Mouse (Mus musculus): ENCODE results near the gene Dazap1. TPM values are rescaled to one million over a fixed set of nuclear protein-coding genes. Genes with fewer than 3 reads are reported as not detected.
A peak's percentile ranks its signal among the peaks of the same experiment; 100 is the strongest.

Gene Dazap1
- polyA plus RNA-seq, 1 experiment: 103 TPM

GRCm38 (mm10) chr10:80227877-80228775, 33.2 kb upstream of the Dazap1 start:
- Histone ChIP-seq H3K27ac (ENCODE audit: insufficient read depth, low read depth, low read length) (peak overlapping the region; percentile 47), H3K4me3 (ENCODE audit: insufficient read depth, low read length) (peak overlapping the region; percentile 82), H3K4me1 (ENCODE audit: control insufficient read depth, insufficient read depth, low read length) (peaks cover 29% of the 10 kb centered on the region)
- TF ChIP-seq CTCF (IDR thresholded peaks at IDR 0.05; ENCODE audit: low read depth, low read length): no peak
- no peak for TF ChIP-seq POLR2A (IDR thresholded peaks at IDR 0.05; ENCODE audit: borderline replicate concordance, low read depth, low read length)

GRCm38 (mm10) chr10:80236145-80236825, 25.0 kb upstream of the Dazap1 start:
- TF ChIP-seq POLR2A (IDR thresholded peaks at IDR 0.05; ENCODE audit: borderline replicate concordance, low read depth, low read length) (no peak), CTCF (IDR thresholded peaks at IDR 0.05; ENCODE audit: low read depth, low read length) (no peak)
- Histone ChIP-seq H3K4me1 (ENCODE audit: control insufficient read depth, insufficient read depth, low read length) (peaks cover 3% of the 10 kb centered on the region), H3K27ac (ENCODE audit: insufficient read depth, low read depth, low read length) (no peak overlapping the region), H3K4me3 (ENCODE audit: insufficient read depth, low read length) (no peak overlapping the region)

GRCm38 (mm10) chr10:80237020-80237419, 24.3 kb upstream of the Dazap1 start:
- peaks cover 3% of the 10 kb centered on the region for H3K4me1 ChIP-seq (ENCODE audit: control insufficient read depth, insufficient read depth, low read length)
- no peak overlapping the region for H3K27ac ChIP-seq (ENCODE audit: insufficient read depth, low read depth, low read length)
- TF ChIP-seq CTCF (IDR thresholded peaks at IDR 0.05; ENCODE audit: low read depth, low read length): no peak
- TF ChIP-seq POLR2A (IDR thresholded peaks at IDR 0.05; ENCODE audit: borderline replicate concordance, low read depth, low read length): no peak
- no peak overlapping the region for H3K4me3 ChIP-seq (ENCODE audit: insufficient read depth, low read length)

- H3K4me3 ChIP-seq (ENCODE audit: insufficient read depth, low read length): no peak overlapping the region
- TF ChIP-seq CTCF (IDR thresholded peaks at IDR 0.05; ENCODE audit: low read depth, low read length): no peak
- no peak for TF ChIP-seq POLR2A (IDR thresholded peaks at IDR 0.05; ENCODE audit: borderline replicate concordance, low read depth, low read length)
- peaks cover 3% of the 10 kb centered on the region for H3K4me1 ChIP-seq (ENCODE audit: control insufficient read depth, insufficient read depth, low read length)
- no peak overlapping the region for H3K27ac ChIP-seq (ENCODE audit: insufficient read depth, low read depth, low read length)
Measured at GRCm38 (mm10) chr10:80238306-80238705, 23.0 kb upstream of the Dazap1 start.

GRCm38 (mm10) chr10:80239791-80240190, 21.5 kb upstream of the Dazap1 start:
- H3K4me3 ChIP-seq (ENCODE audit: insufficient read depth, low read length): no peak overlapping the region

GRCm38 (mm10) chr10:80242088-80242487, 19.2 kb upstream of the Dazap1 start:
- Histone ChIP-seq H3K27ac (ENCODE audit: insufficient read depth, low read depth, low read length) (no peak overlapping the region), H3K4me3 (ENCODE audit: insufficient read depth, low read length) (no peak overlapping the region), H3K4me1 (ENCODE audit: control insufficient read depth, insufficient read depth, low read length) (no peaks in the 10 kb centered on the region)
- TF ChIP-seq CTCF (IDR thresholded peaks at IDR 0.05; ENCODE audit: low read depth, low read length): no peak
- no peak for TF ChIP-seq POLR2A (IDR thresholded peaks at IDR 0.05; ENCODE audit: borderline replicate concordance, low read depth, low read length)

More at GRCm38 (mm10) chr10:80239791-80240190, 21.5 kb upstream of the Dazap1 start:
- H3K27ac ChIP-seq (ENCODE audit: insufficient read depth, low read depth, low read length): no peak overlapping the region
- peaks cover 3% of the 10 kb centered on the region for H3K4me1 ChIP-seq (ENCODE audit: control insufficient read depth, insufficient read depth, low read length)
- TF ChIP-seq POLR2A (IDR thresholded peaks at IDR 0.05; ENCODE audit: borderline replicate concordance, low read depth, low read length) (no peak), CTCF (IDR thresholded peaks at IDR 0.05; ENCODE audit: low read depth, low read length) (no peak)

- Histone ChIP-seq H3K4me1 (ENCODE audit: control insufficient read depth, insufficient read depth, low read length) (no peaks in the 10 kb centered on the region), H3K4me3 (ENCODE audit: insufficient read depth, low read length) (no peak overlapping the region), H3K27ac (ENCODE audit: insufficient read depth, low read depth, low read length) (no peak overlapping the region)
- TF ChIP-seq CTCF (IDR thresholded peaks at IDR 0.05; ENCODE audit: low read depth, low read length) (no peak), POLR2A (IDR thresholded peaks at IDR 0.05; ENCODE audit: borderline replicate concordance, low read depth, low read length) (no peak)
Measured at GRCm38 (mm10) chr10:80242607-80243006, 18.7 kb upstream of the Dazap1 start.

- TF ChIP-seq CTCF (IDR thresholded peaks at IDR 0.05; ENCODE audit: low read depth, low read length) (peak; percentile 20; the same call in 1 of the 2 replicates), POLR2A (IDR thresholded peaks at IDR 0.05; ENCODE audit: borderline replicate concordance, low read depth, low read length) (no peak)
- no peak overlapping the region for H3K27ac ChIP-seq (ENCODE audit: insufficient read depth, low read depth, low read length)
- H3K4me3 ChIP-seq (ENCODE audit: insufficient read depth, low read length): no peak overlapping the region
- no peaks in the 10 kb centered on the region for H3K4me1 ChIP-seq (ENCODE audit: control insufficient read depth, insufficient read depth, low read length)
Measured at GRCm38 (mm10) chr10:80244791-80245399, 16.4 kb upstream of the Dazap1 start.

GRCm38 (mm10) chr10:80245600-80245999, 15.7 kb upstream of the Dazap1 start:
- H3K27ac ChIP-seq (ENCODE audit: insufficient read depth, low read depth, low read length): no peak overlapping the region
- H3K4me1 ChIP-seq (ENCODE audit: control insufficient read depth, insufficient read depth, low read length): peaks cover 3% of the 10 kb centered on the region; the same call in 1 of the 2 replicates
- TF ChIP-seq POLR2A (IDR thresholded peaks at IDR 0.05; ENCODE audit: borderline replicate concordance, low read depth, low read length): no peak
- TF ChIP-seq CTCF (IDR thresholded peaks at IDR 0.05; ENCODE audit: low read depth, low read length): peak; percentile 78
- H3K4me3 ChIP-seq (ENCODE audit: insufficient read depth, low read length): no peak overlapping the region

Measured in bone marrow macrophage, adult 2 months (primary cell).